ENCODE assay signal across 17 mouse cellular contexts in genomic region chr14:100462321-100462720, GRCm38 (mm10).
DNase-seq lines count a peak whose midpoint lies in the region; ATAC-seq lines count a peak whose summit lies in the region.
"Had no signal": no experiment of that assay in that cellular context is flagged by ENCODE, and none has a peak within 500 bp of the region (broad histone marks: within the 10 kb centered on the region; RNA-seq: fewer than 3 reads in every experiment).

No protein-coding gene starts in this region.

- no peak overlapping the region for H3K4me3 ChIP-seq in forebrain, embryonic 13.5 days
- no peak overlapping the region for H3K4me3 ChIP-seq in forebrain, embryonic 15.5 days
- no peak overlapping the region for H3K4me3 ChIP-seq in midbrain, embryonic 15.5 days
- no peak overlapping the region for H3K4me3 ChIP-seq in midbrain, embryonic 10.5 days
- no peak overlapping the region for H3K4me3 ChIP-seq in kidney, embryonic 16.5 days (ENCODE audit: low read length)
- H3K4me3 ChIP-seq: erythroblast, embryonic 14.5 days; heart, adult 2 months; limb, embryonic 13.5 days; neural tube, embryonic 12.5 days had no signal

- DNase-seq in midbrain, embryonic 10.5 days (ENCODE audit: low spot score) = no peak
- DNase-seq in yolk sac, embryonic 10.5 days (ENCODE audit: low spot score) = peak; percentile 42
- DNase-seq in frontal cortex, adult 2 months (ENCODE audit: extremely low spot score in 1 of 2, low spot score in 1 of 2) = no peak
- DNase-seq: forebrain, postnatal 0 days; gastrocnemius, postnatal 10 days; heart, adult 2 months; right cerebral cortex, postnatal 14 days had no signal

- H3K27me3 ChIP-seq in forebrain, embryonic 13.5 days = no peaks in the 10 kb centered on the region
- H3K27me3 ChIP-seq in forebrain, embryonic 15.5 days = no peaks in the 10 kb centered on the region
- H3K27me3 ChIP-seq in midbrain, embryonic 15.5 days (replicated peaks) = no peaks in the 10 kb centered on the region
- H3K27me3 ChIP-seq in midbrain, embryonic 10.5 days (ENCODE audit: low read depth, poor library complexity, severe bottlenecking) = peaks cover 1% of the 10 kb centered on the region; the same call in 1 of the 2 replicates
- no peaks in the 10 kb centered on the region for H3K27me3 ChIP-seq in kidney, embryonic 16.5 days (ENCODE audit: insufficient read depth, low read length)
- H3K27me3 ChIP-seq: CH12.LX; limb, embryonic 13.5 days; neural tube, embryonic 12.5 days had no signal

- H3K4me2 ChIP-seq in forebrain, embryonic 13.5 days = no peak overlapping the region
- H3K4me2 ChIP-seq in forebrain, embryonic 15.5 days (replicated peaks) = no peak overlapping the region
- no peak overlapping the region for H3K4me2 ChIP-seq in midbrain, embryonic 15.5 days
- H3K4me2 ChIP-seq in kidney, embryonic 16.5 days (replicated peaks; ENCODE audit: low read depth, low read length) = no peak overlapping the region
- H3K4me2 ChIP-seq: limb, embryonic 13.5 days; neural tube, embryonic 12.5 days had no signal

- H3K9me3 ChIP-seq in forebrain, embryonic 13.5 days (replicated peaks) = no peaks in the 10 kb centered on the region
- no peaks in the 10 kb centered on the region for H3K9me3 ChIP-seq in forebrain, embryonic 15.5 days
- H3K9me3 ChIP-seq in midbrain, embryonic 15.5 days = no peaks in the 10 kb centered on the region
- no peaks in the 10 kb centered on the region for H3K9me3 ChIP-seq in midbrain, embryonic 10.5 days (replicated peaks)
- no peaks in the 10 kb centered on the region for H3K9me3 ChIP-seq in kidney, embryonic 16.5 days (ENCODE audit: low read length)
- H3K9me3 ChIP-seq: limb, embryonic 13.5 days; neural tube, embryonic 12.5 days had no signal

- H3K4me1 ChIP-seq in forebrain, embryonic 13.5 days = peaks cover 45% of the 10 kb centered on the region
- peaks cover 44% of the 10 kb centered on the region for H3K4me1 ChIP-seq in forebrain, embryonic 15.5 days
- H3K4me1 ChIP-seq in midbrain, embryonic 15.5 days = peaks cover 39% of the 10 kb centered on the region
- H3K4me1 ChIP-seq in midbrain, embryonic 10.5 days = peaks cover 40% of the 10 kb centered on the region
- H3K4me1 ChIP-seq in kidney, embryonic 16.5 days (ENCODE audit: insufficient read depth, low read length) = peaks cover 37% of the 10 kb centered on the region

- H3K9ac ChIP-seq in forebrain, embryonic 13.5 days = no peak overlapping the region
- no peak overlapping the region for H3K9ac ChIP-seq in forebrain, embryonic 15.5 days (replicated peaks)
- H3K9ac ChIP-seq in midbrain, embryonic 15.5 days = no peak overlapping the region
- H3K9ac ChIP-seq in kidney, embryonic 16.5 days (replicated peaks; ENCODE audit: low read length) = no peak overlapping the region
- H3K9ac ChIP-seq: forebrain, postnatal 0 days; limb, embryonic 13.5 days; liver, embryonic 14.5 days; neural tube, embryonic 12.5 days had no signal

- peak overlapping the region; percentile 2; the same call in 1 of the 2 replicates for H3K27ac ChIP-seq in forebrain, embryonic 13.5 days
- H3K27ac ChIP-seq in forebrain, embryonic 15.5 days (replicated peaks) = no peak overlapping the region
- peak overlapping the region; percentile 57 for H3K27ac ChIP-seq in midbrain, embryonic 15.5 days
- H3K27ac ChIP-seq in midbrain, embryonic 10.5 days (replicated peaks) = no peak overlapping the region
- peak overlapping the region; percentile 80 for H3K27ac ChIP-seq in kidney, embryonic 16.5 days (ENCODE audit: low read length)
- H3K27ac ChIP-seq: heart, adult 2 months; limb, embryonic 13.5 days; liver, embryonic 14.5 days; neural tube, embryonic 12.5 days had no signal

- no peak for ATAC-seq in forebrain, embryonic 13.5 days
- no peak for ATAC-seq in forebrain, embryonic 15.5 days (replicated peaks)
- no peak for ATAC-seq in midbrain, embryonic 15.5 days (replicated peaks)
- peak; percentile 70 for ATAC-seq in kidney, embryonic 16.5 days (ENCODE audit: low FRiP score, low TSS enrichment)
- no peak for ATAC-seq in megakaryocyte, adult 5-6 weeks (ENCODE audit: poor library complexity, severe bottlenecking)

- H3K36me3 ChIP-seq in forebrain, embryonic 13.5 days (ENCODE audit: poor library complexity, severe bottlenecking) = no peaks in the 10 kb centered on the region
- H3K36me3 ChIP-seq in forebrain, embryonic 15.5 days = no peaks in the 10 kb centered on the region
- no peaks in the 10 kb centered on the region for H3K36me3 ChIP-seq in midbrain, embryonic 15.5 days (replicated peaks)
- H3K36me3 ChIP-seq in midbrain, embryonic 10.5 days = no peaks in the 10 kb centered on the region
- H3K36me3 ChIP-seq in kidney, embryonic 16.5 days (ENCODE audit: insufficient read depth, low read length) = no peaks in the 10 kb centered on the region
- H3K36me3 ChIP-seq: limb, embryonic 13.5 days; neural tube, embryonic 12.5 days had no signal

- WGBS in forebrain, embryonic 13.5 days = 90% methylated on average over 6 of the region's 6 CpGs
- 92% methylated on average over 6 of the region's 6 CpGs for WGBS in forebrain, embryonic 15.5 days
- WGBS in midbrain, embryonic 15.5 days = 89% methylated on average over 6 of the region's 6 CpGs
- 82% methylated on average over 6 of the region's 6 CpGs for WGBS in midbrain, embryonic 10.5 days
- WGBS in kidney, embryonic 16.5 days = 54% methylated on average over 6 of the region's 6 CpGs

Comparison
In these comparisons a context has a peak if more than half of its experiments do, and no peak if none do; other contexts are left out.
1. H3K27ac ChIP-seq: peak in forebrain, embryonic 13.5 days (single experiment), midbrain, embryonic 15.5 days (single experiment) and kidney, embryonic 16.5 days (single experiment); none in forebrain, embryonic 15.5 days (single experiment) and midbrain, embryonic 10.5 days (single experiment).